Mouse (Mus musculus) erythroblast, embryonic 14.5 days (primary cell): ENCODE data around the gene Ahcyl1.

ENCODE experiments used
- GATA1 ChIP-seq: IDR thresholded peaks from 2 replicates; pipeline ENCODE4 v1.6.1; 2012; ENCODE audit warnings: low read length, inconsistent platforms, mixed read lengths
- TAL1 ChIP-seq: IDR thresholded peaks from 3 replicates; pipeline ENCODE4 v1.6.1; 2012; ENCODE audit warnings: low read length, inconsistent platforms, mixed read lengths

DNA sequence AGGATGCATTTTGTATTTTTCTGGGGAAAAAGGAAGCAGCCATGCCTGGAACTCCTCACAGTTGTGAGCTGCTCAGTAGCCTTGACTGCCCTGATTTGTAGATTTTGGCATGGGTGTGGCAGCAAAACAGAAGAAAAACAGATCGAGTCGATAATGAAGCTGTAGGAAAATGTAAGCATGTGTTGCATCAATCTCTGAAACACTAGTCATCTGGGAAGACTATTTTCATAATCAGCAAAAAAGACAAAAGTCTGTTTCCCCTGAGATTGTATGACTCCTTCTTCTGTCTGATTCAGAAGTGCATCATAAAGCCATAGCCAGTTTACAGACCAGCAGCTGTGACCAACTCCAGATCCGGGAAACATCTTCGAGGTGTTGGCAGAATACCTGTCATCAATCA, 10.9 kb upstream of the Ahcyl1 start:
- TF ChIP-seq GATA1 (no peak), TAL1 (no peak)
